Mouse (Mus musculus) right cerebral cortex, postnatal 4 days (tissue): Measurements from ENCODE around the gene Fut9.

Experiments
- DNase-seq: peaks from one replicate; pipeline ENCODE4 v3.0.0-alpha.2; 2022

The Fut9 gene

DNA sequence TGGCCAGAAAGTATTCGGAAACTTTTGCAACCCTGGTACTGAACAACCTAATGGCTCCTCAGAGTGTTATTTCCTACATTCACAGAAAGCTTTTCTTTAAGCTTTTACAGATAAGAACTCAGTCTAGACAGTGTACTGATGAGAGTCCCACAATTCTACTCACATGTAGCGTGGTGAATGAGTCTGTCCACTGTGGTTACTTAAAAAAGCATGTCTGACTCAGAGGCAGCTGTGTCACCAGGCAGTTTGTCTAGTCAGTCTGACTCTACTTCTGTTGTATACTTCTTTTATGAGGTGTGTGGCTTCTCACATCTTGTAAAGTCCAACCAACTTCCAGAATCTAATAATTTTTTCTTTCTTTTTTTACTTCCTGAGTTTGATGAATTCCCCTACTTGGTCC is 154.5 kb downstream of the Fut9 start:
- DNase-seq, result no peak

DNA sequence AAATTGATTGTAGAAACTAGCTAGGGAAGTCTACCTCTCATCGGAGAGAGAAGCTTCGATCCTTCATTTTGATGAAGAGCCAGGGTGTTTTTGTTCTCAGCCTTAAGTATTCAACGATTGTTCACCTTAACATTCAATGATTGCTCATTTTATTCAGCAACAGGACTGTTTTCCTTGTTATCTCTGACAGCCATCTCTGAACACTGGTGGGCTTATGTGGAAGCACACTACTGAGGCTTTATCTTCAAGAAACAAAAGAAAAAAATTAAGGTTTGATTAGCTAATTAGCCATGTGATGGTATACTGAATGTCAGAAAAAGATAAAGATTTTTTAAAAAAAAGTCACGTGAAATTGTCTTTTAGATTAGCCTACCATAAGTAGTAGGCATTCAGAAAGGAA is 158.1 kb downstream of the Fut9 start:
- no peak for DNase-seq

DNA sequence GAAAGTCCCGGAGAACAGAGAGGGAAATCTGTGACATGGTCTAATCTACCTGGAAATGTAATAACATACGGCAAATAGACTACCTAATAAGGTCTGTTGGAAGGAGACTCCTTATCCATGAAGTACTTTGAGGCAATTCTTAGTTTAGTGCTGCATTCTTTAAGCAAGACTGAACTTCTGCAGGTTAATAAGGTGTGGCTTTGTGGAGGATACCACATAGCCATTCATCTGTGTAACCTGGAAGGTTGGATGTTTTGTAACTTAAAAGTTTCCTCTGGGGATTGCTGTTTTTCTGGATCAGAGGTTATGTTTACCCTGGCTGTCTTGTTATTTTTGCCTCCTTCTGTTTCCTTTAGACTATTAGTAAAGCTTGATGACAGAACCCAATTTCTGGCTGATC is 166.8 kb downstream of the Fut9 start:
- DNase-seq, result no peak

DNA sequence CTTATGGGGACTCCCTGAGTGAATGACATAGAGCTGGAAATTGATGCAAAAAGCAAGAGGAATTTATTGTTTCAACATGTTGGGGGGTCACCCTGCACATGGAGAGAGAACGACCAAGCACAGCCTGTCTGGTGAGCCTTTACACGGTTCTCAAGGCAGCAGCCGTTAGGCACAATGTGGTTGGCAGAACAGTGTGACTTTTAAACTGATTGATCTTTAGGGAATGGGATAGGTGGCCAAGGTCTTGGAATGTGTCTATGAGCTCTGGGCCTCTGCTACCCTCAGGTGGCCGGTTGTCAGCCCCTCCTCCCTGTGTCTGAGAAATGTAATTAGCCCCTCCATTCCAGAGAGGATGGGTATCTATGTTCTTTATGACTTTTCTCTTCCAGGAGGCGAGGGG is 171.9 kb downstream of the Fut9 start:
- no peak for DNase-seq

DNA sequence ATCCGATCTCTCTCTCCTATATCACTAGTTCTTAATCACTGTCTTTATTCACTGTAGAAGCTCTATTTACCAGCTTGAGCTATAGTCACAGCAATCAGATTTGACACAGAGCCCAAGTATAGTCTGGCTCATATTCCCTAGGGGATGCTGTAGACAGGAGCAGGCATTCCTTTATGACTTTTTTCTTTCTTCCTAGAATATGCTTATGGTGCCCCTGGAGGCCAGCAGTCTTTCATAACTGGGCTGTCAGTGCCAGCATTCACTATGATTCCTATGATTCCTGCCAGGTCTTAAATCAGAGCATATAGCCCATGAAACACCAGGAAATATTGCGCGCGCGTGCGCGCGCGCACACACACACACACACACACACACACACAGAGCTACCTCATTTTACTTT is 172.6 kb downstream of the Fut9 start:
- no peak for DNase-seq

DNA sequence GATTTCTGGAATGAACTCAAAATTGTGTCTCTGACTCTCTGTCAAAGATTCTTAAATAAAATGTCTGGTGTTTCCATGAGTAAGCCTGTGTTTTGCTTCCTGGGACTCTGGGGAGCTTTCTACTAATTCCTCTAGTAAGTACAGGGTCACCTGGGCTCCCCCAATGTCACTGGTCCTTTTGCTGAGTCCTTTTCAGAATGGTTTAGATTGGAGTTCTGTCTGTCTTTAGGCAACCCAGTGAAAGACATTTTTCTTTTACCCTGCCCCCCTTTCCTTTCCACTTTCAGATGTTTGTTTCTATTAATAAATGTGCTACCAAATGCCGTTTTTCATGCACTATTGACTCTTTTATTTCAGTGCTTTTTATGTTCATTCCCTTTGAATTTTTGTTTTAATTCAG is 173.0 kb downstream of the Fut9 start:
- no peak for DNase-seq

DNA sequence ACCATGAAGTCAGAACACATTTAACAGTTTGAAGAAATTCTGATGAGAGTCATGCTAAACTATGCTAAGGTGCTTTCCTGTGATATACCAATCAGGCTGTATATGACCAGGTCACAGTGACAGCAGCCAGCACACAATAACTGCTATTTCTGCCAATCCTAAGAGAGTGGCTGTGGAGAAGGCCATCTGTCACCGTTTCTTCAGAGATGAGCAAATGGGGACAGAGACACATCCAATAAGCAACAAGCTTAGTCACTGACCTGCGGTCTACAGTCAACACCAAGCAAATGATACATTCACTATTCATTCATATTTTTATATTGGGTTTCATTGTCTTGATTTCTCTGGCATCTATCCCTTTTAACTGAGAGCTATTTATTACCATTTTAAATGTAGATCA is 176.9 kb downstream of the Fut9 start:
- no peak for DNase-seq

DNA sequence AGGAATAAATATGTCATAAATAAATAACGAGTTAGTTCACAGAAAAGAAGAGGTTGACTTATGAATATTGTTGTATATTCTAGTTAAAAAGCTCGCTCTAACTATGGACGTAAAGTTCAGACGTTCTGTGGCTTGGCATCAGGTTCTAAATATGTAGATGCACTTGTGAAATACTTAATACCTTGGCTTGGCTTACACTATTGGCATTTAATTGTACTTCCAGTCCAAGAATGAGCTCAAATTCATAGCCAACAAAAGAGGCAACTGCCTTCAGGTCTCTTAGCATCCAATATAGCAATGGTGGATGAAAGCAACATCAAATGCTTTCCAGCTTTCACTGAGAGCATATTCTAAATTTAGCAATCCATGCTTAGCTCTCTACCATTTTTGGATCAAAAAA is 182.7 kb downstream of the Fut9 start:
- no peak for DNase-seq

DNA sequence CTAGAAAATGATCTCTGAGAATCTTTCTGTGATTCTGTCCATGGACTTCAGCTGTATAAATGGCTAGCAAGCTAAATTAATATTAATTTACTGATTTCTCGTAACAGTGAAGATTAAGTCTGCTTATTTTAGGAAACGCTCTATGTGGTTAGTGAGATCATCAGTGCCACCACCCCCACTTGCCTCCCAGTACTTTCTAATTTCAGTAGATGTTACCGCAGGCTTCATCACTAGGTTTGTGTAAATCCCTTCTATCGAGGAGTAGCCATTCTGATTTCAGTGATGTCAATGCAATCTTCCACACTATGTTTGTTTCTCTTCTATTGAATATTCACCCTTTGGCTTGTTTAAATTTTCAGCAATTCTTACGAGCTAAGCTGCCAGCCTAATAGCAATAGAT is 186.6 kb downstream of the Fut9 start:
- DNase-seq, result no peak

DNA sequence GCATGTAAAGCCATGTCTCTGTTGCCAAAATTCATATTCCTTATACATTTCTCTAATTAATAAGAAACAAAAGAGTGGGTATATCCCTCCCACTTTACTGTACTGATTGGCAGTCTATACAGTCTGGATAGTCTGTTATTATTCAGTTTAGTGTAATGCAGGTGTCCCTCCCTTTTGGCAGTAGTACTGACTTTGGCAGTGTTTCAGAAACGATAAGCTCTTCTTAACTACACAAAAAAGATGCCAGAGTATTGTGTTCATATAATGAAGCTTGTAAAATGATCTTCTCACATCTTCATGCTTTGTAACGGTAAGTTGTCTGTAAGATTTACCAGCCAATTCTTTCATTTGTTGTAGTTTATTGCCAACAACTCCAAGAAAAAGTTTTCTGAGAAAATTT is 189.6 kb downstream of the Fut9 start:
- DNase-seq, result no peak

DNA sequence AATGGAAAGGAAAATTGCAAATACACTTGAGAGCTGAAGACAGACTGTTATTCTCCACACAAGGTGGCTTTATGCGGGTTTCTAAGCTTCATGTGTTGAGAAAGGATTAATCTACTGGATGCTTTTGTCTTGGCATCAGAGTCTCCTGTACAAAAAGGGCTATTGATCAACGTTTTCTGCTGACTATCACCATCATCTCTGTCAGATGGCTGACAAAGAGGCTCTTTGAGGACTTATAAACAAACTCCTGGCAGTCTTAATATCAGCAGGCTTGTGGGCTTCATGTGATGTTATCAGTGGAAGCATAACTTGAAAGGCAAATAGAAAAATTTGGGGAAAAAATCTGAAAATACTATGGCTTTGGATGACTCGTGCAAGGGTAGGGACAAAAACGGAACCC is 206.8 kb downstream of the Fut9 start:
- DNase-seq, result no peak
